Mouse (Mus musculus) intestine, embryonic 15.5 days (tissue): ENCODE measurements around the gene Arhgap33. TPM values are rescaled to one million over a fixed set of nuclear protein-coding genes. Genes with fewer than 3 reads are reported as not detected.
"Not testable (repeated sequence)": the region's sequence is repeated elsewhere in the genome, so short reads cannot be mapped to it uniquely, and the experiment has no call there.

Experiments
- ATAC-seq: fragments of 200-750 bp; cut with Nextera tagmentation; 2 replicates; pipeline ENCODE4 v1.8.0; 2017; ENCODE audit warnings: moderate TSS enrichment, moderate library complexity
- H3K27ac ChIP-seq: fragments of 300-500 bp; sonication (generic); 2 replicates; pipeline ENCODE4 v1.5.1; 2015; ENCODE audit warnings: mild to moderate bottlenecking, inconsistent platforms
- H3K27me3 ChIP-seq: fragments of 300-500 bp; sonication (generic); replicated peaks from 2 replicates; pipeline ENCODE4 v1.6.1; 2015; ENCODE audit warnings: inconsistent platforms
- H3K36me3 ChIP-seq: fragments of 300-500 bp; sonication (generic); 2 replicates; pipeline ENCODE4 v1.6.1; 2015; ENCODE audit warnings: inconsistent platforms
- H3K4me1 ChIP-seq: fragments of 300-500 bp; sonication (generic); replicated peaks from 2 replicates; pipeline ENCODE4 v1.6.1; 2015; ENCODE audit warnings: inconsistent platforms
- H3K4me2 ChIP-seq: fragments of 300-500 bp; sonication (generic); replicated peaks from 2 replicates; pipeline ENCODE4 v1.6.1; 2015; ENCODE audit warnings: mild to moderate bottlenecking, inconsistent platforms
- H3K4me3 ChIP-seq: fragments of 300-500 bp; sonication (generic); replicated peaks from 2 replicates; pipeline ENCODE4 v1.5.1; 2015; ENCODE audit warnings: inconsistent platforms
- H3K9ac ChIP-seq: fragments of 300-500 bp; sonication (generic); 2 replicates; pipeline ENCODE4 v1.6.1; 2015; ENCODE audit warnings: inconsistent platforms
- H3K9me3 ChIP-seq: fragments of 300-500 bp; sonication (generic); 2 replicates; pipeline ENCODE4 v1.6.1; 2016; ENCODE audit warnings: inconsistent platforms
- whole genome bisulfite sequencing: fragments of 180-500 bp; shearing (Covaris S2); methylation state at CpG from one replicate; pipeline ENCODE4 v1.1.7; 2015; 5-methylcytosine and 5-hydroxymethylcytosine counted together
- polyA plus RNA-seq: library from polyadenylated mRNA; unstranded; fragments of >200 nt; fragmentation: Nextera tagmentation; extraction: Ambion mirVana; gene quantifications from 2 replicates; pipeline ENCODE4 v1.2.1, GENCODE M21; 2015

Gene Arhgap33
- polyA plus RNA-seq, 1 experiment from 2014 or later: 7.8 TPM

DNA sequence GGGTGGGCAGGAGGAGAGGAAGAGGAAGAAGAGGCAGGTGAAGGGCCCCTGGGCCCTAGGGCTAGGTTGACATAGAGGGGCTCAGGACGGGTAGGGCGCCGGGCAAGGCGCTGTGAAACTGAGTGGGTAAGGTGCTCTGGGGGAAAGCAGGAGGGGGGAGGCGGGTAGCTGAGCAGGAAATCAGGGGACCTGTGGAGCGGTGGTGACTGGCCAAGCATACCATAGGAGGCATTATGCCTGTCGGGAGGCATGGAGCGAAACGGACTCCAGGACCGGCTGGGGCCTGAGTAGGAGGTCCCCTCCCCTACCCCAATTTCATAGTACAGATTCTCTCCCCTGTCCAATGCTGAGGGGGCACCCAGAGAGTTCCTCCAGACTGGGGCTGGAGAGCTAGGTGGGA is 12.0 kb downstream of the Arhgap33 start:
- Histone ChIP-seq H3K9ac (no peak overlapping the region), H3K4me3 (no peak overlapping the region), H3K4me1 (peaks cover 12% of the 10 kb centered on the region), H3K9me3 (no peaks in the 10 kb centered on the region), H3K27me3 (no peaks in the 10 kb centered on the region), H3K27ac (no peak overlapping the region), H3K36me3 (0 out of 2 replicates have a peak, but pooled peaks cover 3% of the 10 kb centered on the region), H3K4me2 (no peak overlapping the region)
- WGBS: 90% methylated on average over 10 of the region's 10 CpGs
- no peak for ATAC-seq

DNA sequence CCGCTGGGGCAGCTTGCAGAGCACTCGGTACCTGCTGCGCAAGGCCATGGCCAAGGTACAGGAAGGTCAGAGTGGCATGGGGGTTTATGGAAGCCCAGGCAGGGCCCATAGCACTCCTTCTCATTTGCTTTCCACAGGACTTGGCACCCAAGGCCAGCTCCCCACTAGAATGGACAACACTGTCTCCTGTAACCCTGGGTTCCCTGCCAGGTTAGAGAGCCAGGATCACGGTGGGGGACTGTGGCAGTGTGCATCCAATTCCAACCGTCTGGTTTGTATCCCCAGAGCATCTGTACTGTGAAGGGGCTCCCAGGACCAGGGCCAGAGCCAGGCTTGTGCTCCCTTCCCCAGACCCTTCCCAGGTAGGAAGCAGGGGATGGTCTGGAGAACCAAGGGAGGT is 14.0 kb downstream of the Arhgap33 start:
- H3K9me3 ChIP-seq: no peaks in the 10 kb centered on the region
- H3K27ac ChIP-seq: no peak overlapping the region
- H3K36me3 ChIP-seq: 0 out of 2 replicates have a peak, but pooled peaks cover 3% of the 10 kb centered on the region
- WGBS: 78% methylated on average over 5 of the region's 5 CpGs
- H3K27me3 ChIP-seq: no peaks in the 10 kb centered on the region
- H3K4me2 ChIP-seq: no peak overlapping the region
- no peak overlapping the region for H3K9ac ChIP-seq
- no peak for ATAC-seq
- H3K4me3 ChIP-seq: no peak overlapping the region
- peaks cover 2% of the 10 kb centered on the region for H3K4me1 ChIP-seq

DNA sequence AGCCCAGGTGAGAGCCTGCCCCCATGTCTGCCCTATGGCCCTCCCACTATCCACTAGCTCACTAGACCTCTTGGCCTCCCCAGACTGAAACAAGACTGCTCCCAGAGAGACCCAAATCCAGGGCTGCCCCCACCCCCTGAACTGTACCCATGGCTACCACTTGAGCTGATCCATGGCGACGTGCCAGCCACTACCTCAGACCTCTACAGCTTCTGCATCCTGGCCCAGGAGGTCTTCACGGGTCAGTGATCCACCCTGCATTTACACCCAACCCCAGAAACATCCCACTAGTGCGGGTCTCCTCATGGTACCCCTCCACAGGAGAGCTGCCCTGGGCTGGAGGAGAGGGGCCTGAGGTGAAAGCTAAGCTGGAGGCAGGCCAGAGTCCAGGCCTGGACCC is 14.5 kb downstream of the Arhgap33 start:
- Histone ChIP-seq H3K27ac (no peak overlapping the region), H3K9me3 (no peaks in the 10 kb centered on the region), H3K4me3 (no peak overlapping the region), H3K27me3 (no peaks in the 10 kb centered on the region), H3K9ac (no peak overlapping the region), H3K4me2 (no peak overlapping the region), H3K4me1 (no peaks in the 10 kb centered on the region), H3K36me3 (0 out of 2 replicates have a peak, but pooled peaks cover 3% of the 10 kb centered on the region)
- ATAC-seq: no peak
- WGBS: 77% methylated on average over 4 of the region's 4 CpGs

GRCm38 (mm10) chr7:30518325-30518724 is 16.5 kb downstream of the Arhgap33 start:
- no peak overlapping the region for H3K27ac ChIP-seq
- WGBS: 45% methylated on average over 8 of the region's 8 CpGs
- no peaks in the 10 kb centered on the region for H3K27me3 ChIP-seq
- H3K4me1 ChIP-seq: no peaks in the 10 kb centered on the region
- no peak overlapping the region for H3K4me3 ChIP-seq
- H3K9ac ChIP-seq: no peak overlapping the region
- ATAC-seq: no peak
- H3K4me2 ChIP-seq: no peak overlapping the region
- H3K9me3 ChIP-seq: no peaks in the 10 kb centered on the region
- no peaks in the 10 kb centered on the region for H3K36me3 ChIP-seq

GRCm38 (mm10) chr7:30515003-30515760 is 19.7 kb downstream of the Arhgap33 start:
- H3K36me3 ChIP-seq: no peaks in the 10 kb centered on the region
- no peak for ATAC-seq
- no peaks in the 10 kb centered on the region for H3K9me3 ChIP-seq
- H3K27ac ChIP-seq: no peak overlapping the region
- H3K4me2 ChIP-seq: no peak overlapping the region
- H3K4me3 ChIP-seq: no peak overlapping the region
- no peaks in the 10 kb centered on the region for H3K27me3 ChIP-seq
- no peaks in the 10 kb centered on the region for H3K4me1 ChIP-seq
- 53% methylated on average over 24 of the region's 24 CpGs for WGBS
- no peak overlapping the region for H3K9ac ChIP-seq

DNA sequence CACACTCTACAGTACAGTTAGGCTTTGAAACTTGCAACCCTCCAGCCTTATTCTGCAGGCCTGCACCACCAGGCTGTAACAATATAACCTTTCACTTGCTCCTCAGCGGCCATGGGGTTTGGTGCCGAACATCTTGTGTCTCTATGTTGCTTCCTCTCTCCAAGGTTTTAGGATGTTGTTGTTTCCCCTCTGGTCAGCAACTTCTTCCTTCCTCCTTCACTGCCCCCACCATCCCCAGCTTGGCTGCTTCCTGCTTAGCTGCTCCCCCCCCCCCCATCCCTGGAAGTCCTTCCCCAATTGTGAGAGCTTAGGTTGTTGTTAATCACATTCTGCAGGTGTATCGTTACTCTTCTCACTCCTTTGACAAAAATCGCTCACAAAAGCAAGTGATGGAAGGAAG is 26.8 kb downstream of the Arhgap33 start:
- Histone ChIP-seq H3K4me2 (no peak overlapping the region), H3K9me3 (no peaks in the 10 kb centered on the region), H3K27me3 (no peaks in the 10 kb centered on the region), H3K4me1 (no peaks in the 10 kb centered on the region), H3K9ac (no peak overlapping the region), H3K36me3 (no peaks in the 10 kb centered on the region), H3K4me3 (no peak overlapping the region), H3K27ac (no peak overlapping the region)
- no peak for ATAC-seq
- 80% methylated on average over 4 of the region's 4 CpGs for WGBS

DNA sequence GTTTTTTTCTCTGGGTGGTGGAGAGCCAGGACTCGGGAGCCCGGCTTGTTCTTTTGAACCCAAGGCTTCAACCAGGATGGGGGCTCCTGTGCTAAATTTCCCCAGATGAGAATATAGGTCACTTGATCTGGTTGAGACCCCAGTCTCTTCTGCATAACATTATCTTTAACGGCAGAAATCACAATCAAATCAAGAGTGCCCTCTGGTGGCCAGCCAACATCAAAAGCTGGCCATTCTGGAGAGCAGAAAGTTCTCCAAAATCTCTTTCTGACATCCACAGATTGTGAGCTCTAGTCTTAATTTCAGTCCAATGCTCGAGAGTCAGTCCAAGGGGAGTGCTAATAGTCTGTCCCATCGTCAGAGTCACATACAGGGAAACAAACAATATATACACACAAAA is 33.7 kb downstream of the Arhgap33 start:
- not testable (repeated sequence) for ATAC-seq, H3K4me2 ChIP-seq, H3K4me3 ChIP-seq, H3K27me3 ChIP-seq, H3K27ac ChIP-seq, H3K9ac ChIP-seq, H3K9me3 ChIP-seq, H3K4me1 ChIP-seq, H3K36me3 ChIP-seq
- 79% methylated on average over 5 of the region's 5 CpGs for whole genome bisulfite sequencing

- WGBS: 68% methylated on average over 5 of the region's 5 CpGs
These were observed 39.3 kb downstream of the Arhgap33 start for GRCm38 (mm10) chr7:30495506-30496042.

GRCm38 (mm10) chr7:30493401-30493931 is 41.4 kb downstream of the Arhgap33 start, which contains the start of gene Prodh2:
TSS of gene Prodh2 (plus strand) at chr7:30493622.
- H3K9me3 ChIP-seq: no peaks in the 10 kb centered on the region
- no peaks in the 10 kb centered on the region for H3K36me3 ChIP-seq
- WGBS: 40% methylated on average over 11 of the region's 11 CpGs
- no peak within 1 kb of the TSS; the same call in 1 of the 2 replicates for H3K27ac ChIP-seq
- no peak within 1 kb of the TSS for H3K9ac ChIP-seq
- peak; percentile 88 for ATAC-seq
- peak within 1 kb of the TSS; percentile 45 for H3K4me2 ChIP-seq
- no peaks in the 10 kb centered on the region for H3K27me3 ChIP-seq
- H3K4me1 ChIP-seq: peaks cover 4% of the 10 kb centered on the region; the same call in 1 of the 2 replicates
- H3K4me3 ChIP-seq: peak within 1 kb of the TSS; percentile 16

More at GRCm38 (mm10) chr7:30495506-30496042, 39.3 kb downstream of the Arhgap33 start:
- not testable (repeated sequence) for H3K9ac ChIP-seq, H3K4me2 ChIP-seq, ATAC-seq, H3K4me1 ChIP-seq, H3K27ac ChIP-seq, H3K36me3 ChIP-seq, H3K9me3 ChIP-seq, H3K4me3 ChIP-seq, H3K27me3 ChIP-seq

GRCm38 (mm10) chr7:30492765-30493164 is 42.1 kb downstream of the Arhgap33 start:
- H3K4me1 ChIP-seq: peaks cover 4% of the 10 kb centered on the region; the same call in 1 of the 2 replicates
- no peak overlapping the region for H3K27ac ChIP-seq
- no peak overlapping the region for H3K4me3 ChIP-seq
- H3K9ac ChIP-seq: no peak overlapping the region
- H3K4me2 ChIP-seq: peak overlapping the region; percentile 45
- 19% methylated on average over 4 of the region's 4 CpGs for WGBS
- ATAC-seq: no peak
- H3K36me3 ChIP-seq: no peaks in the 10 kb centered on the region
- H3K27me3 ChIP-seq: no peaks in the 10 kb centered on the region
- H3K9me3 ChIP-seq: no peaks in the 10 kb centered on the region

GRCm38 (mm10) chr7:30490957-30491307 is 43.9 kb downstream of the Arhgap33 start:
- Histone ChIP-seq H3K4me1 (peaks cover 4% of the 10 kb centered on the region; the same call in 1 of the 2 replicates), H3K27me3 (no peaks in the 10 kb centered on the region), H3K9me3 (no peaks in the 10 kb centered on the region), H3K4me3 (no peak overlapping the region), H3K27ac (no peak overlapping the region), H3K9ac (no peak overlapping the region), H3K36me3 (no peaks in the 10 kb centered on the region), H3K4me2 (no peak overlapping the region)
- no peak for ATAC-seq
- WGBS: 18% methylated on average over 6 of the region's 6 CpGs

GRCm38 (mm10) chr7:30490251-30490956 is 44.5 kb downstream of the Arhgap33 start:
- Histone ChIP-seq H3K4me2 (no peak overlapping the region), H3K9ac (no peak overlapping the region), H3K27ac (no peak overlapping the region), H3K9me3 (no peaks in the 10 kb centered on the region), H3K27me3 (no peaks in the 10 kb centered on the region), H3K4me1 (peaks cover 4% of the 10 kb centered on the region; the same call in 1 of the 2 replicates), H3K4me3 (no peak overlapping the region), H3K36me3 (no peaks in the 10 kb centered on the region)
- no peak for ATAC-seq
- 29% methylated on average over 16 of the region's 16 CpGs for WGBS
